8 mouse cellular contexts compared by ENCODE assay signal in genomic region chr4:133281951-133282481, GRCm38 (mm10). TPM values are rescaled to one million over a fixed set of nuclear protein-coding genes. Genes with fewer than 3 reads are reported as not detected.
DNase-seq lines count a peak whose midpoint lies in the region; ATAC-seq lines count a peak whose summit lies in the region.

No protein-coding gene starts in this region.

- peak overlapping the region; percentile 27; the same call in 1 of the 2 replicates for H3K4me2 ChIP-seq in kidney, embryonic 15.5 days
- no peak overlapping the region for H3K4me2 ChIP-seq in hindbrain, embryonic 11.5 days (replicated peaks; ENCODE audit: low read depth, low read length)
- peak overlapping the region; percentile 12; the same call in 1 of the 2 replicates for H3K4me2 ChIP-seq in neural tube, embryonic 11.5 days (ENCODE audit: low read depth)

- no peaks in the 10 kb centered on the region for H3K9me3 ChIP-seq in kidney, embryonic 15.5 days (replicated peaks)
- no peaks in the 10 kb centered on the region for H3K9me3 ChIP-seq in hindbrain, embryonic 11.5 days (ENCODE audit: control insufficient read depth, low read length)
- no peaks in the 10 kb centered on the region for H3K9me3 ChIP-seq in neural tube, embryonic 11.5 days (ENCODE audit: control insufficient read depth, low read length)

- H3K27me3 ChIP-seq in kidney, embryonic 15.5 days = no peaks in the 10 kb centered on the region
- no peaks in the 10 kb centered on the region for H3K27me3 ChIP-seq in hindbrain, embryonic 11.5 days (ENCODE audit: control insufficient read depth, insufficient read depth, low read length)
- H3K27me3 ChIP-seq in neural tube, embryonic 11.5 days (ENCODE audit: control insufficient read depth, insufficient read depth, low read length) = no peaks in the 10 kb centered on the region

- H3K9ac ChIP-seq in kidney, embryonic 15.5 days = no peak overlapping the region
- no peak overlapping the region for H3K9ac ChIP-seq in hindbrain, embryonic 11.5 days (ENCODE audit: low read depth, low read length)
- peak overlapping the region; percentile 18; the same call in 1 of the 2 replicates for H3K9ac ChIP-seq in neural tube, embryonic 11.5 days (ENCODE audit: low read length)

- DNase-seq in kidney, adult 11 months = no peak
- peak; percentile 75 for DNase-seq in embryo, embryonic 9.5 days (ENCODE audit: extremely low spot score)
- peak; percentile 62 for DNase-seq in hindbrain, embryonic 11.5 days (ENCODE audit: low spot score)
- DNase-seq in neural tube, embryonic 11.5 days (ENCODE audit: low spot score) = peak; percentile 64
- DNase-seq in adrenal gland, adult 2 months = no peak
- DNase-seq in thymus, postnatal 14 days = no peak

- 19% methylated on average over 5 of the region's 5 CpGs for WGBS in kidney, embryonic 15.5 days
- 23% methylated on average over 5 of the region's 5 CpGs for WGBS in hindbrain, embryonic 11.5 days
- 24% methylated on average over 5 of the region's 5 CpGs for WGBS in neural tube, embryonic 11.5 days

- H3K27ac ChIP-seq in kidney, embryonic 15.5 days = peak overlapping the region; percentile 62
- H3K27ac ChIP-seq in hindbrain, embryonic 11.5 days (ENCODE audit: low read depth, low read length) = peak overlapping the region; percentile 58; the same call in 1 of the 2 replicates
- peak overlapping the region; percentile 79 for H3K27ac ChIP-seq in neural tube, embryonic 11.5 days (ENCODE audit: low read depth, low read length)

- peaks cover 27% of the 10 kb centered on the region for H3K4me1 ChIP-seq in kidney, embryonic 15.5 days
- no peaks in the 10 kb centered on the region for H3K4me1 ChIP-seq in hindbrain, embryonic 11.5 days (replicated peaks; ENCODE audit: control insufficient read depth, insufficient read depth, low read length)
- H3K4me1 ChIP-seq in neural tube, embryonic 11.5 days (ENCODE audit: control insufficient read depth, insufficient read depth, low read length) = peaks cover 8% of the 10 kb centered on the region

- H3K36me3 ChIP-seq in kidney, embryonic 15.5 days = no peaks in the 10 kb centered on the region
- H3K36me3 ChIP-seq in hindbrain, embryonic 11.5 days (ENCODE audit: control insufficient read depth, insufficient read depth, low read length) = no peaks in the 10 kb centered on the region
- H3K36me3 ChIP-seq in neural tube, embryonic 11.5 days (ENCODE audit: control insufficient read depth, insufficient read depth, low read length) = no peaks in the 10 kb centered on the region

- no peak overlapping the region for H3K4me3 ChIP-seq in kidney, embryonic 15.5 days (replicated peaks)
- H3K4me3 ChIP-seq in hindbrain, embryonic 11.5 days (ENCODE audit: low read depth, low read length) = no peak overlapping the region
- H3K4me3 ChIP-seq in neural tube, embryonic 11.5 days (ENCODE audit: low read depth, low read length) = no peak overlapping the region

- ATAC-seq in kidney, embryonic 15.5 days (replicated peaks; ENCODE audit: low FRiP score) = 0 out of 2 replicates have a peak, but pooled peaks have one; percentile 10
- ATAC-seq in hindbrain, embryonic 11.5 days (ENCODE audit: low FRiP score) = no peak
- ATAC-seq in neural tube, embryonic 11.5 days (ENCODE audit: insufficient read depth, low FRiP score, low TSS enrichment) = no peak
- ATAC-seq in inflammation-experienced regulatory T-cells, adult 6 months = no peak

RNA-seq across cellular contexts. Expression of gene Tmem222, which starts 4.4 kb away (rescaled TPM):
- 77.3 and 85.7 TPM in 2 replicates for polyA plus RNA-seq in kidney, embryonic 15.5 days (2015; fragmentation: Nextera tagmentation; extraction: Ambion mirVana)
- 80.7 and 82.8 TPM in 2 replicates for polyA plus RNA-seq in hindbrain, embryonic 11.5 days (2014; fragmentation: Nextera tagmentation; extraction: Ambion mirVana)
- polyA plus RNA-seq in neural tube, embryonic 11.5 days (2014; fragmentation: Nextera tagmentation; extraction: Ambion mirVana) = 79.0 and 91.0 TPM in 2 replicates
- 10 to 100 TPM; 59.7 to 78.2 TPM for total RNA-seq in adrenal gland, adult 2 months (2021)
- 123 and 125 TPM in 2 replicates for polyA plus RNA-seq in adrenal gland, adult 2 months (2012; rRNA removed)
- 10 to 100 TPM; 69.3 to 98.0 (median 86.0) TPM for polyA plus RNA-seq in inflammation-experienced regulatory T-cells, adult 6 months (2017; shearing (Covaris generic))

RNA-seq across cellular contexts. Expression of gene Sytl1, which starts 19.1 kb away (rescaled TPM):
- 0.96 and 1.8 TPM in 2 replicates for polyA plus RNA-seq in kidney, embryonic 15.5 days (2015; fragmentation: Nextera tagmentation; extraction: Ambion mirVana)
- 0.59 and 1.2 TPM in 2 replicates for polyA plus RNA-seq in hindbrain, embryonic 11.5 days (2014; fragmentation: Nextera tagmentation; extraction: Ambion mirVana)
- 1.2 and 1.4 TPM in 2 replicates for polyA plus RNA-seq in neural tube, embryonic 11.5 days (2014; fragmentation: Nextera tagmentation; extraction: Ambion mirVana)
- 1 to 10 TPM; 1.4 to 1.9 TPM for total RNA-seq in adrenal gland, adult 2 months (2021)
- polyA plus RNA-seq in adrenal gland, adult 2 months (2012; rRNA removed) = 2.2 and 2.8 TPM in 2 replicates
- 10 to 100 TPM; 18.3 to 62.3 (median 43.8) TPM for polyA plus RNA-seq in inflammation-experienced regulatory T-cells, adult 6 months (2017; shearing (Covaris generic))

RNA-seq across cellular contexts. Expression of gene Map3k6, which starts 41.4 kb away (rescaled TPM):
- polyA plus RNA-seq in kidney, embryonic 15.5 days (2015; fragmentation: Nextera tagmentation; extraction: Ambion mirVana) = 4.0 and 4.3 TPM in 2 replicates
- polyA plus RNA-seq in hindbrain, embryonic 11.5 days (2014; fragmentation: Nextera tagmentation; extraction: Ambion mirVana) = 2.7 and 3.0 TPM in 2 replicates
- 1.5 and 2.7 TPM in 2 replicates for polyA plus RNA-seq in neural tube, embryonic 11.5 days (2014; fragmentation: Nextera tagmentation; extraction: Ambion mirVana)
- 10 to 100 TPM; 22.4 to 22.9 TPM for total RNA-seq in adrenal gland, adult 2 months (2021)
- 17.5 and 17.6 TPM in 2 replicates for polyA plus RNA-seq in adrenal gland, adult 2 months (2012; rRNA removed)
- under 1 TPM in 1 of 3 experiments, not detected in 2; 0.57 TPM for polyA plus RNA-seq in inflammation-experienced regulatory T-cells, adult 6 months (2017; shearing (Covaris generic))

Comparison
In these comparisons a context has a peak if more than half of its experiments do, and no peak if none do; other contexts are left out.
1. DNase-seq: peak in embryo, embryonic 9.5 days (single experiment), hindbrain, embryonic 11.5 days (single experiment) and neural tube, embryonic 11.5 days (single experiment); none in kidney, adult 11 months (single experiment), adrenal gland, adult 2 months (single experiment) and thymus, postnatal 14 days (single experiment).
2. Peak in every context shown above with its lines, with median percentiles within 50 percentile points of each other: H3K27ac ChIP-seq.